Mouse (Mus musculus): ENCODE data around the gene Mogs.

DNA sequence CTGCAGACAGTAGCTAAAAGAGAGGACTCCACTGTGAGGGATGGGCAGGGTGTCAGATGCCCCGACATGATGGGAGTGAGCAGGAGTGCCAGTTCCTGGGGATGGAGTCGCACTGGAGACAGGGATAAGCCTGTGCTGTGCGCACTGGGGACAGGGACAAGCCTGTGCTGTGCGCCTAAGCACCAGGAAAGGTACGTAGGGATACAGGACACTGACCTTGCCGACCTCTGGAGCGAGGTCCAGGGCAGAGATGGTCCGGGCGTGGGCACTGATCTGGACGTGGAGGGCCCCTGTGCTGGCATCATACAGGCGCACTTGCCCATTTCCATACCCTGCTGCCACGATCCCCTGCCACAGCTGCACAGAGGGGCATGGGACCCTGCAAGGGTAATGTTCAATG is 37.7 kb downstream of the Mogs start:
- TF ChIP-seq POLR2A (IDR thresholded peaks at IDR 0.05; ENCODE audit: low read depth, low read length) (no peak), CTCF (IDR thresholded peaks at IDR 0.05; ENCODE audit: extremely low read depth, insufficient read length, insufficient replicate concordance, low read depth, low read length) (no peak)
